Mouse (Mus musculus) forebrain, embryonic 16.5 days (tissue): ENCODE measurements around the gene Hivep3. TPM values are rescaled to one million over a fixed set of nuclear protein-coding genes. Genes with fewer than 3 reads are reported as not detected.

Source experiments
- ATAC-seq: fragments of 200-750 bp; cut with Nextera tagmentation; 2 replicates; pipeline ENCODE4 v1.8.0; 2017; ENCODE audit warnings: mild to moderate bottlenecking, moderate library complexity
- H3K27ac ChIP-seq: fragments of 300-500 bp; sonication (generic); 2 replicates; pipeline ENCODE4 v1.5.1; 2014; ENCODE audit warnings: low read length, control low read depth
- H3K27me3 ChIP-seq: fragments of 300-500 bp; sonication (generic); replicated peaks from 2 replicates; pipeline ENCODE4 v1.6.1; 2014; ENCODE audit warnings: low read length; ENCODE audit not compliant: control insufficient read depth, insufficient read depth
- H3K36me3 ChIP-seq: fragments of 300-500 bp; sonication (generic); 2 replicates; pipeline ENCODE4 v1.6.1; 2014; ENCODE audit not compliant: control insufficient read depth, insufficient read depth
- H3K4me1 ChIP-seq: fragments of 300-500 bp; sonication (generic); replicated peaks from 2 replicates; pipeline ENCODE4 v1.6.1; 2014; ENCODE audit warnings: low read length; ENCODE audit not compliant: control insufficient read depth, insufficient read depth
- H3K4me2 ChIP-seq: fragments of 300-500 bp; sonication (generic); 2 replicates; pipeline ENCODE4 v1.6.1; 2014; ENCODE audit warnings: mild to moderate bottlenecking, low read length, control low read depth
- H3K4me3 ChIP-seq: fragments of 300-500 bp; sonication (generic); replicated peaks from 2 replicates; pipeline ENCODE4 v1.5.1; 2014; ENCODE audit warnings: mild to moderate bottlenecking, low read length, control low read depth
- H3K9ac ChIP-seq: fragments of 300-500 bp; sonication (generic); replicated peaks from 2 replicates; pipeline ENCODE4 v1.6.1; 2014; ENCODE audit warnings: low read depth, low read length, control low read depth
- H3K9me3 ChIP-seq: fragments of 300-500 bp; sonication (generic); 2 replicates; pipeline ENCODE4 v1.6.1; 2016; ENCODE audit warnings: low read length; ENCODE audit not compliant: control insufficient read depth
- WGBS: fragments of 180-500 bp; shearing (Covaris S2); extraction: QIAGEN DNeasy Blood & Tissue Kit; methylation state at CpG from one replicate; pipeline ENCODE4 v1.1.7; 2014; 5-methylcytosine and 5-hydroxymethylcytosine counted together
- polyA plus RNA-seq: library from polyadenylated mRNA; unstranded; fragments of >200 nt; fragmentation: Nextera tagmentation; extraction: Ambion mirVana; gene quantifications from 2 replicates; pipeline ENCODE4 v1.2.1, GENCODE M21; 2015

Hivep3 gene
- polyA plus RNA-seq, 1 experiment from 2014 or later = 26.4 TPM

DNA sequence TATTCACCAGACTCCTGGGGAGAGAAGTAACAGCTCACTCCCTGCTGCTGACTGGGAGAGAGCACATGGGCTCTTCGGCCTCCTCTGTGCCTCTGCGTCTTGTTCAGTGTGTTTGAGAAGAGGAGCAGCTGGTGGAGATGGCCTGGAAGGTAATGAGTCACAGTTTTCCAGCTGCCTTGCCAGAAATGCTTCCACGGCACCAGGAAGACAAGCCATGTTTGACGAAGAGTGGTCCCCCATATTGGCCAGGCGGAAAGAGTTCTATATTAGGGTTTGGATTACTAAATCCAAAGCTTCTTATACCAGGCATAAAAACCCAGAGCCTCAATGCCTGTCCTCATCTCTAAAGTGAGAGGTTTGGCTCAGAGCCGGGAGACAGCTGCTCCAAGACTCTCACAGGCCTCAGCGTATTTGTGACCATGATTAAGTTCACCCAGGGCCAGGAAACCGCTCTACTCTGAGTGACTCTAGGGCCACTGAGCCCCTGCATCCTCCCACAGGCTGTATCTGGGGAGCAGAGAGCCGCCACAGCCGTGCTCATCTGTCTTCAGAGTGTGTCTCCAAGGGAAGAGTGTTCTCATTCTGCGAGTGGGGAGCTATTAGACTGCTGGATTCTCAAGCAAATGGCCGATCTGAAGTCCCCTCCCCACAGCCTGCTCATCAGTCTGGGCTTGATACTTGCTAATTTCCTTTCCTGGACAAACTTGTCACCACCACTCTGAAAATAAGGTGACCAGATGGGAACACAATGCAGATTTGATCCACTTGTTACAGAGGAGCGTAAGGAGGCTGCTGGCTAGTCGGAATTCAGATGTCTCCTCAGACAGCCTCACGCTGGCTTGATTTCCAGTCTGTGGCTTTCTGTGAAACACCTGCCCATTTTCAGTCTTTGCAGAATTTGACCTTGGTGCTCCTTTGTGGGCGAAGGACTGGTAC, 168.2 kb downstream of the Hivep3 start:
- 49% methylated on average over 16 of the region's 16 CpGs for WGBS

DNA sequence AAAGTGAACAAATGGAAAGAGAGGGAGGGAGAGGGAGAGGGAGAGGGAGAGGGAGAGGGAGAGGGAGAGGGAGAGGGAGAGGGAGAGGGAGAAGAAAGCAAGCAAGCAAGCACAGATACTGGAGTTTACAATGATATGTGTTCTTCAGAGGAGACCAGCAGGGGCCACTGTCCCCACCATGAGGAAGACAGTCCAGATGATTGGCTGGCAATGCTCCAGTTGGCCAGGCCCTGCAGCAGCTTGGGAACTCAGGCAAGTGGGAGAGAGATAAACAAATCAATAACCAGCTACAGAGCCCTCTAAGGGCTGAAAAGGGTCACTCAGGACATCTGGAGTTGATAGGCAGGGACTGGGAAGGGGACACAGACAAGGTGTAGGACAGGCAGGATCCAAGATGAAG, 169.7 kb downstream of the Hivep3 start:
- no peak overlapping the region for H3K4me2 ChIP-seq
- no peak overlapping the region for H3K4me3 ChIP-seq
- H3K27ac ChIP-seq = no peak overlapping the region
- H3K9ac ChIP-seq = no peak overlapping the region
- ATAC-seq = peak; percentile 24; the same call in 1 of the 2 replicates
- peaks cover 27% of the 10 kb centered on the region for H3K4me1 ChIP-seq
- no peaks in the 10 kb centered on the region for H3K36me3 ChIP-seq
- no peaks in the 10 kb centered on the region for H3K9me3 ChIP-seq
- H3K27me3 ChIP-seq = no peaks in the 10 kb centered on the region

More for the DNA sequence above, 168.2 kb downstream of the Hivep3 start:
- Histone ChIP-seq H3K27ac (peak overlapping the region; percentile 78), H3K9me3 (no peaks in the 10 kb centered on the region), H3K9ac (peak overlapping the region; percentile 3; the same call in 1 of the 2 replicates), H3K4me2 (no peak overlapping the region), H3K4me1 (peaks cover 27% of the 10 kb centered on the region), H3K27me3 (no peaks in the 10 kb centered on the region), H3K36me3 (no peaks in the 10 kb centered on the region), H3K4me3 (no peak overlapping the region)
- peak; percentile 53 for ATAC-seq

DNA sequence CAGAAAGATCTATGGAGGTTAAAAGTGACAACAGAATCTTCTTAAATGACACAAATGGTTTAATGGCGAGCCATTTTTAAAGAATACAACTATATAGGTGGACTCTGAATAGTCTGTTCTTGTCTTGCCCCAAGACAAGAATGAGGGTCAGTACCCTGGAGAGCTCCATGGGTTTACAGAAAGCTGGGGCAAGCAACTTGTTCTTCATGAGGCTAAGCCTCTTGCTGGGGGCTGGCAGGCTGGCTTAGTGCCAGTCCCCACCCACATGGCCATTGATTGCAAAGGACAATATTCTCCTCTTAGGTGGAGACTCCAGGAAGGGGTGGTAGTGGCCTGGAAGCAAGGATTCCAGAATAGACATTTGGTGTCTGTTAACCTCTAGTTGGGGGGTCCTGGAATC, 170.2 kb downstream of the Hivep3 start:
- H3K4me2 ChIP-seq = no peak overlapping the region
- H3K4me1 ChIP-seq = peaks cover 27% of the 10 kb centered on the region
- H3K36me3 ChIP-seq = no peaks in the 10 kb centered on the region
- ATAC-seq = no peak
- H3K27ac ChIP-seq = no peak overlapping the region
- H3K9me3 ChIP-seq = no peaks in the 10 kb centered on the region
- no peak overlapping the region for H3K9ac ChIP-seq
- 45% methylated on average over 1 of the region's 1 CpGs for WGBS
- H3K27me3 ChIP-seq = no peaks in the 10 kb centered on the region
- H3K4me3 ChIP-seq = no peak overlapping the region

DNA sequence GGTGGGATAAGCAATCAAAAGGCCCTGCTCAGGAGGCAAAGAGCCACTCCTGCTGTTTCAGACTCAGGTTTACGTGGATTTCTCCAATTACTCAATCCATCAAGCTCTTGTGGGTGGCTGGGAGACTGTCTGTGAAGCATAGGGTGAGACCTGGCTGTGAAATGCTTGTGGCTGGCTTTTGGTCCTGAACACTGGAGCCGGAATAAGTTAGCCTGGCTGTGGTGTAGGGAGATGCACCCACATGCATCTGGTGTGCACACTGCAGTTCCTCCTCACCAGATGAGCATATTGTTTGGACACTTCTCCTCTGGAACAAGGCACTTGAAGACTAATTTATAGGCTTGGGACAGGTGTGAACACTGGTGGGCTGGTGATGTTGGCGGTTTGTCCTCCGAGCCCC, 170.7 kb downstream of the Hivep3 start:
- peaks cover 27% of the 10 kb centered on the region for H3K4me1 ChIP-seq
- no peak overlapping the region for H3K4me3 ChIP-seq
- no peaks in the 10 kb centered on the region for H3K27me3 ChIP-seq
- no peak overlapping the region for H3K27ac ChIP-seq
- no peaks in the 10 kb centered on the region for H3K36me3 ChIP-seq
- no peak overlapping the region for H3K9ac ChIP-seq
- no peak overlapping the region for H3K4me2 ChIP-seq
- H3K9me3 ChIP-seq = no peaks in the 10 kb centered on the region
- ATAC-seq = no peak
- 90% methylated on average over 4 of the region's 4 CpGs for WGBS

DNA sequence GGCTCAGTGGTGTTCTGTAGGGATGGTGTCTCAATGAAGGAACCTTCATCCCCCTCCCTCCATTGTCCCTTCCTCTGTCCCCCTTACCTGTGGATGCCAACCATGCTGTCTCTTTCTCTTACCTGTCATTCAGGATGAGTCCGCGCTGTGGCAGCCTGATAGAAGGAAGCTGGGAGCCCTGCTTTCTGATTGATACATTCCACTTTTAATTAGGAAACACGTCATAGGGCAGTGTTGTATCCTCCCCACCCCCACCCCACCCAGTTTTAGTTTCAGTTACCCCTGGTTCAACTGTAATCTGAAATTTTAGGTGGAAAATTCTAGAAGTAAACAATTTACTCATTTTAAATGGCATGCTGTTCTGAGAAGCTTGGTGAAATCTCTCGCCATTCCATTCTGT, 173.5 kb downstream of the Hivep3 start:
- Histone ChIP-seq H3K27me3 (no peaks in the 10 kb centered on the region), H3K4me1 (peaks cover 18% of the 10 kb centered on the region), H3K4me3 (no peak overlapping the region), H3K36me3 (no peaks in the 10 kb centered on the region), H3K4me2 (no peak overlapping the region), H3K27ac (no peak overlapping the region), H3K9ac (no peak overlapping the region), H3K9me3 (no peaks in the 10 kb centered on the region)
- WGBS = 88% methylated on average over 4 of the region's 4 CpGs
- no peak for ATAC-seq

DNA sequence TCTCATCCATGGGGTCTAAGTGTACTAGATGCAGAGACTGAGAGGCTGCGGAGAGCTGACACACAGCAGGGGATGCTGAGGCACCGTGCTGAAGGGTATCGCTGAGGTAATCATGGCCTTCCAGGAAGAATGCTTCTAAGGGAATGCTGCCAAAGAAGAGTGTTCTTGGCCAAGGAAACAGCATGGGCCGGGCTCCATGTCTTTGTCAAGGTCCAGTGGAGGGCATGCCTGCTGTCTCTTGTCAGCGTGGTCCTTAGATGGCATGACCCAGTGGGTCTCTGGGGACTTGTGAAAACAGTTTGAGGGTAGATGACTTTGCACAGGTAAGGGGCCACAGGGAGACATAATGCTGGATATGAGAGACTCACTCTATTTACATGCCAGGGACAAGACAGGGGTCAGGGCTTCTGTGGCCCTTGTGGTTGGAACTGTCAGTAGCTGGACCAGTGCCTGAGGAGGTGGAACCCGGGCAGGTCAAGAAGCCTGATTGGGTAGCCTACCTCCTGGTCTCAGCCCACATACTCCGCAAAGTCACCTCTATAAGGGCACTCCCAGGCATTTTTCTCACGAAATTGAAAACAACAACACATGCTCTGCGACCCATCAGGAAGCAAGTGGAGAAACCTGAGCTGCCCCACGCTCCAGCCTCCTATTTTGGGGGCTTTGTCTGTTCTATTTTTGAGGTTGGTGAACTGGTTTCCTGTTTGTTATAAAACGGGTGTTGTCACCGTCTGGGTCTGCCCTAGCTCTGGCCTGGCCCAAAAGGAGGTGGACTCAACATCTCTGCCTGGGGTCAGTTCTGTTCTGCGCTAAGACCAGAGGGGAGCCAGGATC, 177.7 kb downstream of the Hivep3 start:
- no peak overlapping the region for H3K27ac ChIP-seq
- H3K4me3 ChIP-seq = no peak overlapping the region
- ATAC-seq = no peak

DNA sequence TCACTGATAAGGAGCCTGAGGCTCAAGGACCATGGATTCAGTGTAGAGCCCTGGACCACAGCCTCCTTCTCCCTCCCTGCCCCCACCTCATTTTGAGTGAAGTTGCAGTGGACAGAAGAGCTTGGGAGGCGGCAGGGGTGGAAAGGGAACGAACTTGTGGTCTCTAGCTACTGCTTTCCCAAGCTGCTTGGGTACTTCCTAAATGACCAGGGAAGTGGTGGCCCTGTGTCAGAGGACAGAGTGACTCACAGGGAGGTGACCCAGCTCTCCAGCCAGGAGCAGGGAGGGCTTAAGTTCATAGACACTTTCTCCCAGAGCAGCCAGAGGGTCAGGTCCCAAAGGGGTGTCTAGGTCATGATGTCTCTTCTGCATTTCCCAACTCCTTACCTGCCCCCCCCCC, 178.6 kb downstream of the Hivep3 start:
- ATAC-seq = no peak
- WGBS = 84% methylated on average over 2 of the region's 2 CpGs
- no peak overlapping the region for H3K9ac ChIP-seq
- H3K4me3 ChIP-seq = no peak overlapping the region
- no peak overlapping the region for H3K27ac ChIP-seq
- 0 out of 2 replicates have a peak, but pooled peaks cover 2% of the 10 kb centered on the region for H3K4me1 ChIP-seq
- no peaks in the 10 kb centered on the region for H3K27me3 ChIP-seq
- H3K36me3 ChIP-seq = no peaks in the 10 kb centered on the region
- H3K4me2 ChIP-seq = no peak overlapping the region
- H3K9me3 ChIP-seq = no peaks in the 10 kb centered on the region

More for the DNA sequence above, 177.7 kb downstream of the Hivep3 start:
- Histone ChIP-seq H3K9ac (no peak overlapping the region), H3K36me3 (no peaks in the 10 kb centered on the region), H3K9me3 (no peaks in the 10 kb centered on the region), H3K4me2 (no peak overlapping the region), H3K4me1 (0 out of 2 replicates have a peak, but pooled peaks cover 2% of the 10 kb centered on the region), H3K27me3 (no peaks in the 10 kb centered on the region)
- 75% methylated on average over 13 of the region's 13 CpGs for WGBS

DNA sequence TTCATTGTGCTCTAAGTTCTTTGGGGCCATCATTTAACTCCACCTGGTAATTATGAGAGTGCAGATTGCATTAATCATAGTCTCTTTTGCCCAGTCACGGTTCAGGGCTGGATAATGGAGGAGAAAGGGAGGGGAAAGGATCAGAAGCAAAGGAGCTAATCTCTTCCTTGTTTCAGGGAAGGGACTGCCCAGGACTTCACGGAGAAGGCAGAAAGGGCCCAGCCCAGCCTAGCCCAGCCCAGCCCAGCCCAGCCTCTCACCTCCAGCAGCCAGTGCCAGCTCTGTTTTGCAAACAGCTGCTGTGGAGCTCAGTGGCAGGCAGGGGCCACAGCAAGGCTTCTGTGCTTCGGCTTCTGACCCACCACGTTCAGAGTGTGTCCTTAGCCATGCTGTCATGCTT, 180.6 kb downstream of the Hivep3 start:
- H3K27me3 ChIP-seq = no peaks in the 10 kb centered on the region
- H3K4me1 ChIP-seq = 0 out of 2 replicates have a peak, but pooled peaks cover 2% of the 10 kb centered on the region
- no peak overlapping the region for H3K4me2 ChIP-seq
- no peak overlapping the region for H3K27ac ChIP-seq
- H3K36me3 ChIP-seq = no peaks in the 10 kb centered on the region
- no peak overlapping the region for H3K4me3 ChIP-seq
- no peak for ATAC-seq
- 6% methylated on average over 4 of the region's 4 CpGs for WGBS
- no peaks in the 10 kb centered on the region for H3K9me3 ChIP-seq
- no peak overlapping the region for H3K9ac ChIP-seq

DNA sequence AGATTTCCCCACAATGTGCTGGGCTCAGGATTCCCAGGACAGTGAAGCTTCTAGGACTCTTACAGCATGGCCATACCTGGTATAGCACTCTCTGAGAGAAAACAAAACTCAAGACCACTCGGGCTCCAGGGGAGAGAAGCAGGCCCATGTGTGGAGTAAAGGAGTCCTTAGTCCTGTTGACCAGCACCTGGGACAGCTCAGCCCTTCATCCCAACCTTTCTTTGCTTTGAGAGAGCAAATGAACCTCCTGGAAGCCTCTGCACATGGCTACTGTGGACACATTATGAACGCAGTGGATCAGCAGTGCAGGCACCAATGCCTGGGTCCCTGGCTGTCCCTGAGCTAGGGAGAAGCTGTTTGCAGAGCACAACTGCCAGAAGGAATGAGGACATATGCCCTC, 181.5 kb downstream of the Hivep3 start:
- H3K4me1 ChIP-seq = 0 out of 2 replicates have a peak, but pooled peaks cover 2% of the 10 kb centered on the region
- no peak overlapping the region for H3K27ac ChIP-seq
- H3K36me3 ChIP-seq = no peaks in the 10 kb centered on the region
- H3K4me3 ChIP-seq = no peak overlapping the region
- no peak overlapping the region for H3K4me2 ChIP-seq
- WGBS = 80% methylated on average over 2 of the region's 2 CpGs
- H3K27me3 ChIP-seq = no peaks in the 10 kb centered on the region
- no peak for ATAC-seq
- H3K9me3 ChIP-seq = no peaks in the 10 kb centered on the region
- no peak overlapping the region for H3K9ac ChIP-seq
